Mouse (Mus musculus): ENCODE measurements at regions not wholly inside any gene's neighbourhood (a gene's known extent, or its start where the extent isn't known, plus 50 kb on each side); places are given as distances from the start of the nearest gene placed in this dataset.
"Not testable (repeated sequence)": the region's sequence is repeated elsewhere in the genome, so short reads cannot be mapped to it uniquely, and the experiment has no call there.

DNA sequence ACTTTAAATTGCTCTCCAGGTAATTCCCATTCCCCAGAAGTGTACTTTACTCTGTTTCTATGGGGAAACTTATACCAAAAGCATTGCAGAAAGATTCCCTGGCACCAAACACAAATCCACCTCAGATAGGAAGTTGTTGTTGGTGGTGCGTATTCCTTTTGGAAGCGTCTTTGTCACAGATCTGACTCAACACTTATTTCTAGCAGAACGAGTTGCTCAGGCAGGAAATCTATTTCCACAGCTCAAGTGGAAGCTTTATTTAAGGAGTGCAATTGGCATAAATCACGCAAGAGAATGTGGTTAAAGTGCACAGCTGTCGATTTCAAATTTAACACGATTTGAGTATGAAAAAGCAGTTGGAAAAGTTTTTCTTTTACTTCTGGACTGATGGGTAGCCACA lies 436.9 kb upstream of the Ghitm start:
- no peak for ATAC-seq (ENCODE audit: low FRiP score, low read depth)
- no peaks in the 10 kb centered on the region for H3K27me3 ChIP-seq
- 85% methylated on average over 6 of the region's 6 CpGs for WGBS

DNA sequence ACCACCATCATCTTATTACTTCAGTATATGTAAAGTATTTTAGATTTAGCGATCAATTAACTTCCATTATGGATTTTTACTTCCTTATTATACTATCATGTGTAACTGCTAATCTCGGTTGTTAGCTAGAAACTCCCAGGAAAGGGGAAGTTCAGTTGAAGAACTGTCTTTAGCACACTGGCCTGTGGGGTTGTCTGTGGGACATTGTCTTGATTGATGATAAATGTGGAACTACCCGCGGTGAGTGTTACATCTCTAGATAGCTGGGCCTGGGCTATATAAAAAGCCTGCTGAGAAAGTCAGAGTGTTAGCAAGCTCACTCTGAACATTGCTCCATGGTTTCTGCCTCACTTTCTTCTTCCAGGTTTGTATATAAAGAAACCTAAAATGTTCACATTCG lies 423.2 kb upstream of the Ghitm start:
- H3K9ac ChIP-seq = no peak overlapping the region

More for the DNA sequence above, 436.9 kb upstream of the Ghitm start:
- Histone ChIP-seq H3K27ac (replicated peaks) (no peak overlapping the region), H3K36me3 (no peaks in the 10 kb centered on the region), H3K9me3 (no peaks in the 10 kb centered on the region), H3K9ac (no peak overlapping the region), H3K4me1 (replicated peaks) (no peaks in the 10 kb centered on the region), H3K4me2 (no peak overlapping the region), H3K4me3 (no peak overlapping the region)

DNA sequence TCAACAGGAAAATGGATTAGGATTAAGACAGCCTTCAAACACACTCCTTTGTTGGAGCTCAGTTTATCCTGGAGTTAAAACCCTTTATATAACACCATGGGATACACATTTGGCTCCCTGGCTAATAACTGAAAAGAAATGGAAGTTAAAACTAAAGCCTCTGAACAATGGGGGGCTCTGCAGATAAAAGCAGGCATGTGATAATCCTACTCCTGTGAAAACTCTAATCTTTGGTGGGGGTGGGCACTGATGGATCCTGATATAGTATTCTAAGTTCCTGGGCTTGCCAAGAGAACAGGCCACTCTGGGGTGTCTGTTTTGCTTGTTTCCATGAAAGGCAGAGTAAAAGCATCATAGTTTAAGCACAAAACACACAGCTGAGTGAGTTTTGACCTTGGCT lies 388.5 kb upstream of the Ghitm start:
- Histone ChIP-seq H3K9ac (no peak overlapping the region), H3K4me3 (no peak overlapping the region), H3K27ac (replicated peaks) (no peak overlapping the region), H3K36me3 (no peaks in the 10 kb centered on the region), H3K9me3 (no peaks in the 10 kb centered on the region), H3K4me1 (replicated peaks) (no peaks in the 10 kb centered on the region), H3K4me2 (no peak overlapping the region), H3K27me3 (no peaks in the 10 kb centered on the region)
- ATAC-seq (ENCODE audit: low FRiP score, low read depth) = no peak

More for the DNA sequence above, 423.2 kb upstream of the Ghitm start:
- Histone ChIP-seq H3K4me1 (replicated peaks) (no peaks in the 10 kb centered on the region), H3K9me3 (no peaks in the 10 kb centered on the region), H3K27ac (replicated peaks) (no peak overlapping the region), H3K4me2 (no peak overlapping the region), H3K36me3 (no peaks in the 10 kb centered on the region), H3K4me3 (no peak overlapping the region), H3K27me3 (no peaks in the 10 kb centered on the region)
- WGBS = 87% methylated on average over 5 of the region's 5 CpGs
- no peak for ATAC-seq (ENCODE audit: low FRiP score, low read depth)

- not testable (repeated sequence) for H3K4me1 ChIP-seq (replicated peaks); ATAC-seq (ENCODE audit: low FRiP score, low read depth); H3K27ac ChIP-seq (replicated peaks); H3K9me3 ChIP-seq; H3K4me2 ChIP-seq; H3K9ac ChIP-seq; H3K36me3 ChIP-seq; H3K27me3 ChIP-seq; H3K4me3 ChIP-seq
- 84% methylated on average over 3 of the region's 3 CpGs for whole genome bisulfite sequencing
These were observed 385.6 kb upstream of the Ghitm start for GRCm38 (mm10) chr14:37520631-37521030.

GRCm38 (mm10) chr14:37505314-37505713 lies 370.2 kb upstream of the Ghitm start:
- no peaks in the 10 kb centered on the region for H3K27me3 ChIP-seq
- 64% methylated on average over 5 of the region's 5 CpGs for WGBS

DNA sequence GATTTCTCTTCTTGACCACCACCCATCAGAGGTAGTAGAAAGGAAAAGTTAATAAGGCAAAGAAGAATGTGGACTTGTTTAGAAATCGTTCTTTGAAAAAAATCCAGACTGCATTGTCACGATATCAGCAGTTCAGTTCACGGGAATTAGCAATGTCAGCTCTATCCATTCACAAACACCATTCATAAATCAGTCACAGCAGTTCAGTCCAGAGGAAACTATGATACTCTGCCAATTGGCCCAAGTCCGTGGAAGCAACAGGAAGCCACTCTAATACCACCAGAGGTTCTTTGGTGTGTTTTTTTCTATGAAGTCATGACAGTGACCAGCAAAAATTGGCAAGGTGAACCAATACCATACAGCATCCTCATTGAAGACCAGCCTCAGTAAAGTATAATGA lies 355.6 kb upstream of the Ghitm start:
- no peak for ATAC-seq (ENCODE audit: low FRiP score, low read depth)
- Histone ChIP-seq H3K4me1 (replicated peaks) (no peaks in the 10 kb centered on the region), H3K27me3 (no peaks in the 10 kb centered on the region), H3K4me3 (no peak overlapping the region), H3K4me2 (no peak overlapping the region), H3K9me3 (no peaks in the 10 kb centered on the region), H3K27ac (replicated peaks) (no peak overlapping the region), H3K9ac (no peak overlapping the region), H3K36me3 (no peaks in the 10 kb centered on the region)
- 45% methylated on average over 4 of the region's 4 CpGs for WGBS

More at GRCm38 (mm10) chr14:37505314-37505713, 370.2 kb upstream of the Ghitm start:
- ATAC-seq (ENCODE audit: low FRiP score, low read depth) = no peak
- Histone ChIP-seq H3K27ac (replicated peaks) (no peak overlapping the region), H3K4me3 (no peak overlapping the region), H3K4me1 (replicated peaks) (no peaks in the 10 kb centered on the region), H3K9ac (no peak overlapping the region), H3K4me2 (no peak overlapping the region), H3K36me3 (no peaks in the 10 kb centered on the region), H3K9me3 (no peaks in the 10 kb centered on the region)

- Histone ChIP-seq H3K9ac (no peak overlapping the region), H3K4me2 (no peak overlapping the region), H3K4me3 (no peak overlapping the region), H3K4me1 (replicated peaks) (no peaks in the 10 kb centered on the region), H3K27me3 (no peaks in the 10 kb centered on the region), H3K36me3 (no peaks in the 10 kb centered on the region), H3K27ac (replicated peaks) (no peak overlapping the region), H3K9me3 (no peaks in the 10 kb centered on the region)
- no peak for ATAC-seq (ENCODE audit: low FRiP score, low read depth)
- WGBS = 93% methylated on average over 8 of the region's 8 CpGs
These were observed 350.2 kb upstream of the Ghitm start for GRCm38 (mm10) chr14:37485292-37485691.

GRCm38 (mm10) chr14:37477599-37477998 lies 342.5 kb upstream of the Ghitm start:
- H3K4me3 ChIP-seq = no peak overlapping the region
- no peak overlapping the region for H3K9ac ChIP-seq
- H3K27me3 ChIP-seq = no peaks in the 10 kb centered on the region
- no peaks in the 10 kb centered on the region for H3K4me1 ChIP-seq (replicated peaks)
- no peak overlapping the region for H3K4me2 ChIP-seq
- no peaks in the 10 kb centered on the region for H3K36me3 ChIP-seq
- no peaks in the 10 kb centered on the region for H3K9me3 ChIP-seq
- no peak for ATAC-seq (ENCODE audit: low FRiP score, low read depth)
- H3K27ac ChIP-seq (replicated peaks) = no peak overlapping the region

GRCm38 (mm10) chr14:37468711-37469110 lies 333.6 kb upstream of the Ghitm start:
- H3K4me3 ChIP-seq = no peak overlapping the region
- no peaks in the 10 kb centered on the region for H3K9me3 ChIP-seq
- no peak overlapping the region for H3K4me2 ChIP-seq
- 76% methylated on average over 2 of the region's 2 CpGs for WGBS
- H3K27me3 ChIP-seq = no peaks in the 10 kb centered on the region
- no peaks in the 10 kb centered on the region for H3K36me3 ChIP-seq
- H3K9ac ChIP-seq = no peak overlapping the region
- H3K4me1 ChIP-seq (replicated peaks) = no peaks in the 10 kb centered on the region
- no peak for ATAC-seq (ENCODE audit: low FRiP score, low read depth)
- H3K27ac ChIP-seq (replicated peaks) = no peak overlapping the region

DNA sequence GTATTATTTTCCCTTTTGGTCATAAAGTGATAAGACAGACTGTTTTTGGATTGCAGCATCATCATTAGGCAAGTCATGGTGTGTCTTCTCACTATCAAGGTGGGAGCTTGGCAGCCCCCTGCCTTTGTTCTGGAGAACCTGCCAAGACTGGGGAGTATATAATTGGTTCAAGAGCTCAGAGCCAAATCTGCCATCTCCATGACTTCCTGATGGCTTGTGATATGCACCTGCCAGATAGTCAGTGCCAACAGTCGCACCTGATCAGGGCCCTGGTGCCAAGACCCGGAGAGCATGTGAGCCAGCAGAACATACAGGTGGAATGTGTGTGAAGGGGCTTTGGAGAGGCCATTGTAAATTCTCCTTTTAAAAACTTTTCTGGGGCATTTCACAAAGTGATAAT lies 305.8 kb upstream of the Ghitm start:
- Histone ChIP-seq H3K27me3 (no peaks in the 10 kb centered on the region), H3K9ac (no peak overlapping the region), H3K4me3 (no peak overlapping the region), H3K27ac (replicated peaks) (no peak overlapping the region), H3K36me3 (no peaks in the 10 kb centered on the region), H3K9me3 (no peaks in the 10 kb centered on the region), H3K4me2 (no peak overlapping the region), H3K4me1 (replicated peaks) (no peaks in the 10 kb centered on the region)
- 82% methylated on average over 2 of the region's 2 CpGs for WGBS
- peak; percentile 63; the same call in 1 of the 2 replicates for ATAC-seq (ENCODE audit: low FRiP score, low read depth)

- Histone ChIP-seq H3K9me3 (no peaks in the 10 kb centered on the region), H3K9ac (no peak overlapping the region), H3K4me3 (no peak overlapping the region), H3K4me2 (no peak overlapping the region), H3K27ac (replicated peaks) (no peak overlapping the region), H3K36me3 (no peaks in the 10 kb centered on the region), H3K27me3 (no peaks in the 10 kb centered on the region), H3K4me1 (replicated peaks) (no peaks in the 10 kb centered on the region)
- 61% methylated on average over 1 of the region's 1 CpGs for WGBS
- ATAC-seq (ENCODE audit: low FRiP score, low read depth) = peak; percentile 59
These were observed 295.6 kb upstream of the Ghitm start for GRCm38 (mm10) chr14:37430656-37431055.

DNA sequence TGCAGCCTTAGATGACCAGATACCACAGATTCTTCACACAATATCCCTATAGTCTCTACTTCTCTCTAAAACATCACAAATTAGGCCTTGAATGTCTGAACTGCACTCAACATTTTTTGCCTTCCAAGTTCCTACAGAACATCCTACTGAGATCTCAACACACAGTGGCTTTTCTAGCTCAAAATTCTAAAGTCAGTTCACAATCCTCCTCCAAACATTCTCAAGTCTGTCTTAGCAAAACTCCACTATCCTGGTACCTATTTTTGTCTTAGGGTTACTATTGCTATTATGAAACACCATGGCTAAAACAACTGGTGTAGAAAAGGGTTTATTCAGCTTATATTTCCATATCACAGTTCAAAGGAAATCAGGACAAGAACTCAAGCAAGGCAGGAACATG lies 290.4 kb upstream of the Ghitm start:
- no peaks in the 10 kb centered on the region for H3K9me3 ChIP-seq
- H3K4me3 ChIP-seq = no peak overlapping the region
- no peaks in the 10 kb centered on the region for H3K27me3 ChIP-seq
- no peak overlapping the region for H3K27ac ChIP-seq (replicated peaks)
- H3K4me2 ChIP-seq = no peak overlapping the region
- no peak overlapping the region for H3K9ac ChIP-seq
- no peak for ATAC-seq (ENCODE audit: low FRiP score, low read depth)
- H3K4me1 ChIP-seq (replicated peaks) = no peaks in the 10 kb centered on the region
- no peaks in the 10 kb centered on the region for H3K36me3 ChIP-seq

DNA sequence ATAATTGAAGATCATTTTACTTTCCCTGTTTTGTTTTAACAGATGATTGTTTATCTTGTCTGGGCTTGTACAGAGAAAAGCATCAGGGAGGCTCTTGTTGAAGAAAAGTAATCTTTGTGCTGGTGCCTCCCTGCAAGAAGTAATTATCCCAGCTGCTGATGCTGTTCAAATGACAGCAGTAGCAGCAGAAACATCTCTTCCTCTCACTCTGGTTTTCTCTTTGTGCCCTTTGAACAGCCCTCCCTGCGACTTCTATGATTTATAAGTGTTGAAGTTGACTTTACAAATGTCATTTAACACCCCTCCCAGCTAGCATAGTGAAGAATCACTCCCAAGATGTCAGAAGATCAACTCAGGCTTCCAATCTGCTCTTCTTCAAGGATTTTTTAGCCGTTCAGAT lies 286.5 kb upstream of the Ghitm start:
- Histone ChIP-seq H3K4me1 (replicated peaks) (no peaks in the 10 kb centered on the region), H3K27me3 (no peaks in the 10 kb centered on the region), H3K27ac (replicated peaks) (no peak overlapping the region), H3K36me3 (no peaks in the 10 kb centered on the region), H3K4me3 (no peak overlapping the region), H3K9me3 (no peaks in the 10 kb centered on the region), H3K9ac (no peak overlapping the region), H3K4me2 (no peak overlapping the region)
- ATAC-seq (ENCODE audit: low FRiP score, low read depth) = no peak
- 69% methylated on average over 2 of the region's 2 CpGs for WGBS
